Mouse (Mus musculus): ENCODE results near the gene Adamts12.

GRCm38 (mm10) chr15:11160759-11161158, 96.2 kb downstream of the Adamts12 start:
- no peak for TF ChIP-seq CTCF (IDR thresholded peaks at IDR 0.05 in 2 of 3, conservative IDR thresholded peaks at IDR 0.05 in 1 of 3; ENCODE audit: control insufficient read depth in 1 of 3, insufficient read depth in 1 of 3, low read depth in 2 of 3, low read length in 3 of 3, poor library complexity in 1 of 3, severe bottlenecking in 1 of 3)
- TF ChIP-seq NRF1 (IDR thresholded peaks at IDR 0.05; ENCODE audit: insufficient read depth, low read depth, low read length, poor library complexity, severe bottlenecking): no peak
- TF ChIP-seq POLR2A (IDR thresholded peaks at IDR 0.05; ENCODE audit: control insufficient read depth in 1 of 2, insufficient read depth in 1 of 2, low read depth in 1 of 2, low read length in 2 of 2, poor library complexity in 1 of 2): no peak
- no peak for TF ChIP-seq RCOR1 (IDR thresholded peaks at IDR 0.05; ENCODE audit: low read depth, low read length)
- no peak for TF ChIP-seq GABPA (IDR thresholded peaks at IDR 0.05; ENCODE audit: low read depth, low read length)
- TF ChIP-seq MAX (IDR thresholded peaks at IDR 0.05; ENCODE audit: low read length): no peak
- TF ChIP-seq ZKSCAN1 (IDR thresholded peaks at IDR 0.05; ENCODE audit: low read depth, low read length): no peak

All from MEL (cell line).